Mouse (Mus musculus) embryonic facial prominence, embryonic 11.5 days (tissue): Measurements from ENCODE around the gene Lama5. TPM values are rescaled to one million over a fixed set of nuclear protein-coding genes. Genes with fewer than 3 reads are reported as not detected.

Experiments
- ATAC-seq: fragments of 200-750 bp; cut with Nextera tagmentation; replicated peaks from 2 replicates; pipeline ENCODE4 v1.8.0; 2017; ENCODE audit warnings: low read depth; ENCODE audit not compliant: insufficient number of reproducible peaks, low FRiP score, low TSS enrichment
- DNase-seq: peaks from one replicate; pipeline ENCODE4 v3.0.0-alpha.2; 2015; ENCODE audit warnings: low spot score
- H3K27ac ChIP-seq: fragments of 300-500 bp; sonication (generic); replicated peaks from 2 replicates; pipeline ENCODE4 v1.5.1; 2014; ENCODE audit warnings: mild to moderate bottlenecking, low read depth, low read length, control low read depth
- H3K27me3 ChIP-seq: fragments of 300-500 bp; sonication (generic); 2 replicates; pipeline ENCODE4 v1.6.1; 2014; ENCODE audit warnings: mild to moderate bottlenecking, low read length, moderate library complexity, mixed read lengths; ENCODE audit not compliant: control insufficient read depth, insufficient read depth
- H3K36me3 ChIP-seq: fragments of 300-500 bp; sonication (generic); replicated peaks from 2 replicates; pipeline ENCODE4 v1.6.1; 2014; ENCODE audit warnings: low read depth, mild to moderate bottlenecking, low read length, moderate library complexity, mixed read lengths; ENCODE audit not compliant: control insufficient read depth, insufficient read depth
- H3K4me1 ChIP-seq: fragments of 300-500 bp; sonication (generic); 2 replicates; pipeline ENCODE4 v1.6.1; 2014; ENCODE audit warnings: low read length, mixed read lengths; ENCODE audit not compliant: control insufficient read depth, insufficient read depth
- H3K4me2 ChIP-seq: fragments of 300-500 bp; sonication (generic); 2 replicates; pipeline ENCODE4 v1.6.1; 2014; ENCODE audit warnings: low read depth, mild to moderate bottlenecking, control low read depth, low read length, moderate library complexity
- H3K4me3 ChIP-seq: fragments of 300-500 bp; sonication (generic); 2 replicates; pipeline ENCODE4 v1.5.1; 2014; ENCODE audit warnings: low read depth, low read length, control low read depth
- H3K9ac ChIP-seq: fragments of 300-500 bp; sonication (generic); replicated peaks from 2 replicates; pipeline ENCODE4 v1.6.1; 2014; ENCODE audit warnings: mild to moderate bottlenecking, control low read depth, low read length
- H3K9me3 ChIP-seq: fragments of 300-500 bp; sonication (generic); replicated peaks from 2 replicates; pipeline ENCODE4 v1.6.1; 2016; ENCODE audit warnings: mild to moderate bottlenecking, low read length, inconsistent platforms, mixed read lengths; ENCODE audit not compliant: control insufficient read depth
- WGBS: fragments of 180-500 bp; shearing (Covaris S2); extraction: QIAGEN DNeasy Blood & Tissue Kit; methylation state at CpG from one replicate; pipeline ENCODE4 v1.1.7; 2014; 5-methylcytosine and 5-hydroxymethylcytosine counted together
- polyA plus RNA-seq: library from polyadenylated mRNA; unstranded; fragments of >200 nt; fragmentation: Nextera tagmentation; extraction: Ambion mirVana; gene quantifications from 2 replicates; pipeline ENCODE4 v1.2.1, GENCODE M21; 2014

The Lama5 gene
- polyA plus RNA-seq, 1 experiment from 2014 or later: 11.5 TPM

DNA sequence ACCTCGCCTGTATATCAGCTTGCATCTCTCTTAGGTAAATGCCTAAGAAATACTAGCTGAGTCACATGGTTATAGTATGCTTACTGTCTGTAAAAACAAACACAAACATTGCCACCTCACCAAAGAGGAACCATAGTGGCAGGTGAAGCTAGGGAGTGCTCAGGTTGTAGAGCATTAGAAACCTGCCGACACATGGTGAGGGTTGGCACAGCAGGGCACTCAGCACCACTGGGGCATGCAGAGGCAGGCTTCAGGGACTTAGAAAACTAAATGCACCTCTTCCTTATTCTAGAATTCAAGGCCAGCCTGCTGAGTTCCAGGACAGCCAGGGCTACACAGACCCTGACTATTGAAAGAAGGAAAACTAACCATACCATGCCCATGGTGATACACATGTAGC lies 58.8 kb downstream of the Lama5 start:
- Histone ChIP-seq H3K9me3 (no peaks in the 10 kb centered on the region), H3K27ac (no peak overlapping the region), H3K36me3 (no peaks in the 10 kb centered on the region), H3K4me2 (no peak overlapping the region), H3K27me3 (no peaks in the 10 kb centered on the region), H3K9ac (no peak overlapping the region), H3K4me3 (no peak overlapping the region), H3K4me1 (no peaks in the 10 kb centered on the region)
- WGBS: 75% methylated on average over 2 of the region's 2 CpGs
- DNase-seq: no peak
- no peak for ATAC-seq

DNA sequence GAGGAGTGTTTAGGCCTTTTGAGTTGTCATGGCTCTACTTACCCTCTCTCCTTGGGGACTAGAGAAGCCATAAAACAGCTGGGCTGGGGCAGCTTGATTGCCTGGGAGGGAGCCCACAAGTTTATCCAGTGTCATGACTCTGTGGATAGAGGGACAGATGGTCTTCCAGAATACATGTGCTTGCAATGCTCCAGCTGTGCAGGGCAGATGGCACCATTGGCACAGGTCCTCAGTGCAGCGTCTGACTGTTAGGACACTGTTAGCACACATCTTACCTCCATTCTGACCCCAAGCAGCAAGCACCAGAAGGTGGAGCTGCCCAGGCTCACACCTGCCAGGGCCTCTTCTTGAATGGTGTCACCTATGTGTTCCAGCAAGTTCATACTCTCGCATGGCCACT lies 59.8 kb downstream of the Lama5 start:
- no peaks in the 10 kb centered on the region for H3K36me3 ChIP-seq
- no peak for DNase-seq
- ATAC-seq: no peak
- H3K4me2 ChIP-seq: no peak overlapping the region
- H3K9me3 ChIP-seq: no peaks in the 10 kb centered on the region
- 86% methylated on average over 2 of the region's 2 CpGs for WGBS
- no peaks in the 10 kb centered on the region for H3K27me3 ChIP-seq
- H3K9ac ChIP-seq: no peak overlapping the region
- H3K4me3 ChIP-seq: no peak overlapping the region
- no peak overlapping the region for H3K27ac ChIP-seq
- no peaks in the 10 kb centered on the region for H3K4me1 ChIP-seq

DNA sequence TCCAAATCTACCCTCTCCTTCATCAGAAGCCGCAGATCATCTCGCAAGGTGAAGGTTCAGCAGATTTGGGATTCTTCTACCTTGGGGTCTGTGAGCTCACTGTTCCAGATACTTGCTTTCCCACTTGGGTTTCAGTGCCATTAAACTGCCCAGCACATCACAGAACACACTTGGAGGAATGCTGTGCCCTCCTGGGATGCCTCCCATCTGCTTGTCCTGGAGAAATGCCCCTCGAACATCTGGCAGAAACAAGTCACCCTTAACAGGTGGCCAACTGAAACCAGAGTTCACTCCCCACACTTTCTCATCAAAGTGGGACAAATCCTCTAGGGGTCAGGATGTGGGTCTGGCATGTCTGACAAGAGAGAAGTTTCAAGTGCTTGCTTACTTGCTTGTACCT lies 67.0 kb downstream of the Lama5 start:
- no peak overlapping the region for H3K4me2 ChIP-seq
- H3K27me3 ChIP-seq: no peaks in the 10 kb centered on the region
- no peak for ATAC-seq
- H3K9me3 ChIP-seq: no peaks in the 10 kb centered on the region
- no peak overlapping the region for H3K9ac ChIP-seq
- no peak for DNase-seq
- no peak overlapping the region for H3K4me3 ChIP-seq
- WGBS: 83% methylated on average over 3 of the region's 3 CpGs
- H3K27ac ChIP-seq: no peak overlapping the region
- H3K36me3 ChIP-seq: no peaks in the 10 kb centered on the region; the same call in 1 of the 2 replicates
- H3K4me1 ChIP-seq: no peaks in the 10 kb centered on the region

DNA sequence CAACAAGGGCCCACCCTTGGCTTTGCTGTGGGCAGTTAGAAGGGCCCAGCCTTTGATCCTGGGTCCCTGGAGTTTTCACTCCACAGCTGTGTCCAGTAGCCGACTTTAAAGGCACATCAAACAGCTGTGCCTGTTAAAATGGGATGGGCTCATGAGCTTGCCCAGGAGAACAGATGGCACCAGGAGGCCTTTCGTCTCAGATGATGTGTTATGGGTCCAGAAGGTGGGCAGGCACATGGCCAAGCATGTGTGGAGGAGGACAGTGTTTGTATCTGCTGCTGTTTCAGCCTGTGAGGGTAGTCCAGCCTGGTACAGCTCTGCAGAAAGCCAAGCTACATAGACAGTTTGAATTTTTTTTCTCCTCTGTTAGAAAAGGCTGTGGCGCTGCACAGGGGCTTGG lies 70.9 kb downstream of the Lama5 start:
- Histone ChIP-seq H3K4me3 (no peak overlapping the region), H3K9me3 (no peaks in the 10 kb centered on the region), H3K27ac (no peak overlapping the region), H3K4me2 (no peak overlapping the region), H3K4me1 (no peaks in the 10 kb centered on the region), H3K36me3 (peaks cover 2% of the 10 kb centered on the region; the same call in 1 of the 2 replicates), H3K27me3 (no peaks in the 10 kb centered on the region), H3K9ac (no peak overlapping the region)
- DNase-seq (no peak), ATAC-seq (no peak)
- WGBS: 74% methylated on average over 3 of the region's 3 CpGs

DNA sequence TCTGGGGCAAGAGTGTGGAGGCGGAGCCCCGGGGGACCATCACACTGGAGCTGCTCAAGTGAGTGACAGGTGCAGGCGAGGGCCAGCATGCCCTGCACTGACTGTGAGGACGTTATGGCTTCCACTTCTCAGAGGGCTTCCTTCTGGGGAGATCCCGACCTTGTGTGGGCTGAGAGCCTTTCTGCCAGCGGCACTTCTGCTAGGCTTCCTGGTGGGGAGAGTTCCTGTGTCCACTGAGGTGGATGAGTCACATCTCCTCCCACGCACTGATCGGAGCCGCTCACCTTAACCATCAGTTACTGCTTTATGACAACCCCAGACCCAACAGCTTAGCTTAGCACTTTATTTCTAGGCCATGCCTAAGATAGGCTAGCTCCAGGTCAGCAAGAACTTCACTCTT lies 77.1 kb downstream of the Lama5 start:
- DNase-seq (no peak), ATAC-seq (no peak)
- Histone ChIP-seq H3K9ac (no peak overlapping the region), H3K4me2 (no peak overlapping the region), H3K36me3 (0 out of 2 replicates have a peak, but pooled peaks cover 2% of the 10 kb centered on the region), H3K4me3 (no peak overlapping the region), H3K9me3 (no peaks in the 10 kb centered on the region), H3K27me3 (no peaks in the 10 kb centered on the region), H3K27ac (no peak overlapping the region), H3K4me1 (no peaks in the 10 kb centered on the region)
- 80% methylated on average over 9 of the region's 9 CpGs for WGBS

DNA sequence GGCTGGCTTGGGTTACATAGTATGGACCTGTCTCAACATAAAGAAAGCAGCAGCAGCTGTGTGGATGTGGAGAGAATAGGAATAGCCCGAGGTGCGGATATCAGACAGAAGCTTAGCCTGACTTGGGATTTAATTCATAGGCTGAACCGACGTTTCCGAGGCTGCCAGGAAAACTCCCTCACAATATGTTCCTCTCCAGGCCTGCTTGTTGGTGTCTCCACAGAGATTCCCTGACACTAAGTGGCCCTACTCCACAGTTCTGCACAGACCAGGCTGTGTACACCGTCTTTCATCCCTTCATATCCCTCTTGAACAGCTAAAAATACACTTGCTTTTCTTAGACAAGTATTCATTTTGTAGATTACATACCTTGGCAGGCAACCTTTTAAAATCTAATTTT lies 78.3 kb downstream of the Lama5 start:
- H3K27me3 ChIP-seq: no peaks in the 10 kb centered on the region
- no peaks in the 10 kb centered on the region for H3K9me3 ChIP-seq
- 0 out of 2 replicates have a peak, but pooled peaks cover 2% of the 10 kb centered on the region for H3K36me3 ChIP-seq
- DNase-seq (no peak), ATAC-seq (no peak)
- WGBS: 87% methylated on average over 6 of the region's 6 CpGs
- no peak overlapping the region for H3K27ac ChIP-seq
- H3K4me3 ChIP-seq: no peak overlapping the region
- no peak overlapping the region for H3K9ac ChIP-seq
- no peaks in the 10 kb centered on the region for H3K4me1 ChIP-seq
- no peak overlapping the region for H3K4me2 ChIP-seq

DNA sequence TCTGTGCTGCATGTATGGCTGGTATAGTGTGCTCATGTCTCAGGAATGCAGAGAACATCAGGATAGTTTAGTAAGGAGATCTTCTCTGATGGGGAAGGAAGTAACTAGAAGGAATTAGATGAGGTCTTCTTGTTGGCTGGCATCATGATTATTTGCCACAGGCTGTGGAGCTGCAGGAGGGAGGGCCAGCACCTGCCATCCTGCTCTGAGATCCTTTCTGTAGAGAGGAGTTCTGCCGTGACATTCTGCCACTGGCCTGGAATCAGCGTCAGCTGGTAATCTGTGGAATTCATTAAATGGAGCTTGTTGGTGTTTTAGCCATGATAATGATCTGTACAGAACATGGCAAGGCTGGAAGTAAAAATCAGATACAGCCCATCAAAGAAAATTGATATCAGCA lies 79.6 kb downstream of the Lama5 start:
- H3K9me3 ChIP-seq: no peaks in the 10 kb centered on the region
- 82% methylated on average over 2 of the region's 2 CpGs for WGBS
- H3K4me2 ChIP-seq: no peak overlapping the region
- no peak overlapping the region for H3K4me3 ChIP-seq
- no peak overlapping the region for H3K9ac ChIP-seq
- H3K27me3 ChIP-seq: no peaks in the 10 kb centered on the region
- no peak overlapping the region for H3K27ac ChIP-seq
- no peaks in the 10 kb centered on the region for H3K4me1 ChIP-seq
- DNase-seq (no peak), ATAC-seq (no peak)
- 0 out of 2 replicates have a peak, but pooled peaks cover 2% of the 10 kb centered on the region for H3K36me3 ChIP-seq

DNA sequence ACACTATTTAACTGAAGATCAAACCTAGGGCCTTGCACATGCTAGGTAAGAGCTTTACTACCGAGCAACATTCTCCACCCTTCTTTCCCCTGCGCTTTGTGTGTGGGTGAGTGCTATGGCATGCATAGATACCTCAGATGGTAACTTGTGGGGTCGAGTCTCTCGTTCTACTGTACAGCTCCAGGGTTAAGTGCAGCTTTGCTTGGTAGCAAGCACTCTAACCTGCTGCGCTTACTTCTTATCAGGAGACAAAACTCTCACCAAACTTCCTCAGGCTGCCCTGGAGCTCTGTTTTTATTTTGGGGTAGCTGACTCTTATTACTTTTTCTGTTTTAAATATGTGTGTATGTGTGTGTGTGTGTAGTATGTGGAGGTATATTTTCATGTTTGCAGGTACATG lies 90.2 kb downstream of the Lama5 start:
- no peak overlapping the region for H3K4me3 ChIP-seq
- H3K4me2 ChIP-seq: no peak overlapping the region
- no peaks in the 10 kb centered on the region for H3K4me1 ChIP-seq
- no peaks in the 10 kb centered on the region for H3K27me3 ChIP-seq
- no peak overlapping the region for H3K9ac ChIP-seq
- H3K9me3 ChIP-seq: no peaks in the 10 kb centered on the region
- ATAC-seq (no peak), DNase-seq (no peak)
- no peaks in the 10 kb centered on the region; the same call in 1 of the 2 replicates for H3K36me3 ChIP-seq
- no peak overlapping the region for H3K27ac ChIP-seq
- WGBS: 81% methylated on average over 5 of the region's 5 CpGs
